Mouse (Mus musculus) megakaryocyte progenitor cell, adult 5-6 weeks (primary cell): ENCODE results near the gene Mrpl2. TPM values are rescaled to one million over a fixed set of nuclear protein-coding genes. Genes with fewer than 3 reads are reported as not detected.

Experiments used
- total RNA-seq, 2 experiments: library from RNA; stranded (forward) in 1 of 2; stranded (reverse) in 1 of 2; fragments of 157-497, 149-512 nt in 1 of 2; fragments of 200-1000 nt in 1 of 2; gene quantifications; 2 replicates each; pipeline versions ENCODE4 v1.2.3 to v1.2.4; 2015 to 2017

Mrpl2 gene
- total RNA-seq, 2 experiments from 2014 or later, result 84.7 to 101 TPM

Other genes with a start within 250 kb of the Mrpl2 start
- not detected in 2 replicates for gene Crip3, start 217.3 kb upstream of the Mrpl2 start, total RNA-seq (2015)
- gene Crip3, start 217.3 kb upstream of the Mrpl2 start, total RNA-seq (2017), result not detected in 2 replicates
- gene Slc22a7, start 207.8 kb upstream of the Mrpl2 start, total RNA-seq (2015), result not detected in 2 replicates
- not detected in 2 replicates for gene Slc22a7, start 207.8 kb upstream of the Mrpl2 start, total RNA-seq (2017)
- gene Ttbk1, start 158.6 kb upstream of the Mrpl2 start, total RNA-seq (2015), result 0.02 TPM in 1 of 2 replicates, not detected in the other
- 0.14 TPM in 1 of 2 replicates, not detected in the other for gene Ttbk1, start 158.6 kb upstream of the Mrpl2 start, total RNA-seq (2017)
- 41.5 and 45.7 TPM in 2 replicates for gene Dnph1, start 149.5 kb upstream of the Mrpl2 start, total RNA-seq (2015)
- gene Dnph1, start 149.5 kb upstream of the Mrpl2 start, total RNA-seq (2017), result 20.2 and 26.3 TPM in 2 replicates
- gene Cul9, start 99.8 kb upstream of the Mrpl2 start, total RNA-seq (2015), result 9.2 and 12.4 TPM in 2 replicates
- gene Cul9, start 99.8 kb upstream of the Mrpl2 start, total RNA-seq (2017), result 12.4 and 12.5 TPM in 2 replicates
- 36.5 and 43.5 TPM in 2 replicates for gene Srf, start 90.1 kb upstream of the Mrpl2 start, total RNA-seq (2015)
- 40.0 and 47.5 TPM in 2 replicates for gene Srf, start 90.1 kb upstream of the Mrpl2 start, total RNA-seq (2017)
- 1.4 and 2.0 TPM in 2 replicates for gene Ptk7, start 16.7 kb upstream of the Mrpl2 start, total RNA-seq (2015)
- gene Ptk7, start 16.7 kb upstream of the Mrpl2 start, total RNA-seq (2017), result 3.0 and 3.6 TPM in 2 replicates
- gene Klc4, start 207 bp upstream of the Mrpl2 start, total RNA-seq (2015), result 1.9 and 2.9 TPM in 2 replicates
- 7.5 and 9.5 TPM in 2 replicates for gene Klc4, start 207 bp upstream of the Mrpl2 start, total RNA-seq (2017)
- 7.3 and 7.6 TPM in 2 replicates for gene Cul7, start 4.1 kb downstream of the Mrpl2 start, total RNA-seq (2015)
- 9.1 and 14.3 TPM in 2 replicates for gene Cul7, start 4.1 kb downstream of the Mrpl2 start, total RNA-seq (2017)
- gene Rrp36, start 28.1 kb downstream of the Mrpl2 start, total RNA-seq (2015), result 12.4 and 13.6 TPM in 2 replicates
- 70.4 and 89.7 TPM in 2 replicates for gene Rrp36, start 28.1 kb downstream of the Mrpl2 start, total RNA-seq (2017)
- 47.6 and 53.5 TPM in 2 replicates for gene Mea1, start 32.6 kb downstream of the Mrpl2 start, total RNA-seq (2015)
- 74.9 and 77.6 TPM in 2 replicates for gene Mea1, start 32.6 kb downstream of the Mrpl2 start, total RNA-seq (2017)
- gene Klhdc3, start 34.7 kb downstream of the Mrpl2 start, total RNA-seq (2015), result 36.4 and 40.8 TPM in 2 replicates
- gene Klhdc3, start 34.7 kb downstream of the Mrpl2 start, total RNA-seq (2017), result 26.3 and 27.8 TPM in 2 replicates
- gene Ppp2r5d, start 58.9 kb downstream of the Mrpl2 start, total RNA-seq (2015), result 25.6 and 26.9 TPM in 2 replicates
- 44.1 and 46.1 TPM in 2 replicates for gene Ppp2r5d, start 58.9 kb downstream of the Mrpl2 start, total RNA-seq (2017)
- gene Pex6, start 65.2 kb downstream of the Mrpl2 start, total RNA-seq (2015), result 7.8 and 10.2 TPM in 2 replicates
- 11.3 TPM in 2 replicates for gene Pex6, start 65.2 kb downstream of the Mrpl2 start, total RNA-seq (2017)
- gene Gnmt, start 82.9 kb downstream of the Mrpl2 start, total RNA-seq (2015), result not detected in 2 replicates
- gene Gnmt, start 82.9 kb downstream of the Mrpl2 start, total RNA-seq (2017), result not detected in 2 replicates
- gene Cnpy3, start 106.0 kb downstream of the Mrpl2 start, total RNA-seq (2015), result 30.6 and 34.3 TPM in 2 replicates
- gene Cnpy3, start 106.0 kb downstream of the Mrpl2 start, total RNA-seq (2017), result 101 and 102 TPM in 2 replicates
- gene Ptcra, start 117.5 kb downstream of the Mrpl2 start, total RNA-seq (2015), result 0.72 and 0.73 TPM in 2 replicates
- gene Ptcra, start 117.5 kb downstream of the Mrpl2 start, total RNA-seq (2017), result not detected in 2 replicates
- 27.3 and 28.5 TPM in 2 replicates for gene 2310039H08Rik, start 126.4 kb downstream of the Mrpl2 start, total RNA-seq (2015)
- 10.0 and 16.5 TPM in 2 replicates for gene 2310039H08Rik, start 126.4 kb downstream of the Mrpl2 start, total RNA-seq (2017)
- gene Rpl7l1, start 136.4 kb downstream of the Mrpl2 start, total RNA-seq (2015), result 113 and 123 TPM in 2 replicates
- gene Rpl7l1, start 136.4 kb downstream of the Mrpl2 start, total RNA-seq (2017), result 142 and 179 TPM in 2 replicates
- gene Bicral, start 212.3 kb downstream of the Mrpl2 start, total RNA-seq (2015), result 20.9 and 26.1 TPM in 2 replicates
- 16.2 and 20.3 TPM in 2 replicates for gene Bicral, start 212.3 kb downstream of the Mrpl2 start, total RNA-seq (2017)
- 11.3 and 12.5 TPM in 2 replicates for gene Tbcc, start 244.5 kb downstream of the Mrpl2 start, total RNA-seq (2015)
- gene Tbcc, start 244.5 kb downstream of the Mrpl2 start, total RNA-seq (2017), result 12.5 and 12.8 TPM in 2 replicates